Mouse (Mus musculus) liver, embryonic 14.5 days (tissue): ENCODE measurements at regions not wholly inside any gene's neighbourhood (a gene's known extent, or its start where the extent isn't known, plus 50 kb on each side); places are given as distances from the start of the nearest gene placed in this dataset.

Source experiments
- CTCF ChIP-seq: IDR thresholded peaks from 2 replicates; pipeline ENCODE4 v1.5.1; 2016; ENCODE audit warnings: antibody characterized with exemption, low read depth, control low read depth
- EP300 ChIP-seq: IDR thresholded peaks from 2 replicates; pipeline ENCODE4 v1.6.1; 2016; ENCODE audit warnings: antibody characterized with exemption, low read depth

GRCm38 (mm10) chr4:12571881-12572280, 400.1 kb upstream of the Fam92a start:
- TF ChIP-seq CTCF: peak; percentile 50
- no peak for TF ChIP-seq EP300
